Mouse (Mus musculus) frontal cortex, adult 2 months (tissue): ENCODE data around the gene Vsx2. TPM values are rescaled to one million over a fixed set of nuclear protein-coding genes. Genes with fewer than 3 reads are reported as not detected.
"Not testable (repeated sequence)": the region's sequence is repeated elsewhere in the genome, so short reads cannot be mapped to it uniquely, and the experiment has no call there.

Experiments
- DNase-seq, 2 experiments: peaks; one replicate each; pipeline ENCODE4 v3.0.0; 2022; ENCODE audit warnings: low spot score in 1 of 2; ENCODE audit errors: extremely low spot score in 1 of 2
- polyA plus RNA-seq: library from polyadenylated mRNA; depleted of rRNA; stranded (reverse); fragments of >200 nt; gene quantifications from 2 replicates; pipeline ENCODE4 v1.2.3, GENCODE M21; 2012; rRNA removed

Vsx2 gene
- polyA plus RNA-seq, result 0.27 and 0.28 TPM in 2 replicates

- DNase-seq, result no peak
These were observed at the start of gene Vsx2 for GRCm38 (mm10) chr12:84569336-84569970. TSS of gene Vsx2 (plus strand) at chr12:84569762.

- no peak for DNase-seq
These were observed 45.8 kb upstream of the Vsx2 start for GRCm38 (mm10) chr12:84523728-84524127.

GRCm38 (mm10) chr12:84524147-84525050, 45.2 kb upstream of the Vsx2 start:
- no peak for DNase-seq

- no peak for DNase-seq
These were observed 44.1 kb upstream of the Vsx2 start for GRCm38 (mm10) chr12:84525422-84525821.

GRCm38 (mm10) chr12:84530426-84530825, 39.1 kb upstream of the Vsx2 start:
- DNase-seq, result no peak

- peak; percentile 28 to 37 for DNase-seq
These were observed 37.4 kb upstream of the Vsx2 start for GRCm38 (mm10) chr12:84531906-84532829.

- no peak for DNase-seq
These were observed 36.7 kb upstream of the Vsx2 start for GRCm38 (mm10) chr12:84532830-84533199.

GRCm38 (mm10) chr12:84533706-84534486, 35.7 kb upstream of the Vsx2 start:
- DNase-seq, result no peak

GRCm38 (mm10) chr12:84539537-84539936, 30.0 kb upstream of the Vsx2 start:
- not testable (repeated sequence) for DNase-seq

GRCm38 (mm10) chr12:84541391-84541958, 28.1 kb upstream of the Vsx2 start:
- no peak for DNase-seq

- DNase-seq, result peak in 1 of 2 experiments; percentile 69
These were observed 23.5 kb upstream of the Vsx2 start for GRCm38 (mm10) chr12:84546028-84546427.

GRCm38 (mm10) chr12:84546577-84547085, 22.9 kb upstream of the Vsx2 start:
- DNase-seq, result no peak

GRCm38 (mm10) chr12:84548251-84548650, 21.3 kb upstream of the Vsx2 start:
- DNase-seq, result no peak

- DNase-seq, result no peak
These were observed 14.3 kb upstream of the Vsx2 start for GRCm38 (mm10) chr12:84555218-84555617.

GRCm38 (mm10) chr12:84562558-84562957, 7.0 kb upstream of the Vsx2 start:
- DNase-seq, result no peak

GRCm38 (mm10) chr12:84567576-84567975, 2.0 kb upstream of the Vsx2 start:
- DNase-seq, result no peak

- DNase-seq, result no peak
These were observed 573 bp downstream of the Vsx2 start for GRCm38 (mm10) chr12:84569976-84570693.

GRCm38 (mm10) chr12:84570694-84571415, 1.3 kb downstream of the Vsx2 start:
- DNase-seq, result no peak
